Mouse (Mus musculus): Measurements from ENCODE around the gene Gm45234. TPM values are rescaled to one million over a fixed set of nuclear protein-coding genes. Genes with fewer than 3 reads are reported as not detected.

Gene Gm45234
- polyA plus RNA-seq, 2 experiments: not detected

- H3K4me3 ChIP-seq (ENCODE audit: insufficient read depth in 1 of 2, low read depth in 2 of 2, low read length in 2 of 2): no peak overlapping the region
- H3K4me1 ChIP-seq (replicated peaks; ENCODE audit: control insufficient read depth in 2 of 2, insufficient read depth in 2 of 2, low read length in 1 of 2): no peaks in the 10 kb centered on the region
- no peak for TF ChIP-seq EP300 (IDR thresholded peaks at IDR 0.05; ENCODE audit: low read depth)
- TF ChIP-seq CTCF (IDR thresholded peaks at IDR 0.05; ENCODE audit: low read depth): no peak
- H3K27me3 ChIP-seq (ENCODE audit: control insufficient read depth, insufficient read depth, low read length): no peaks in the 10 kb centered on the region
- H3K36me3 ChIP-seq (replicated peaks; ENCODE audit: control insufficient read depth, insufficient read depth, low read depth): peaks cover 70% of the 10 kb centered on the region
- no peak overlapping the region for H3K9ac ChIP-seq (replicated peaks)
- no peaks in the 10 kb centered on the region for H3K9me3 ChIP-seq (ENCODE audit: control insufficient read depth, low read length)
- DNase-seq (ENCODE audit: low read depth in 3 of 3, low spot score in 3 of 3) (no peak), ATAC-seq (ENCODE audit: insufficient read depth) (peak; percentile 16; the same call in 1 of the 2 replicates)
- H3K27ac ChIP-seq: no peak overlapping the region
- WGBS (ENCODE audit: insufficient replicate concordance): 75% methylated on average over 11 of the region's 11 CpGs
- H3K4me2 ChIP-seq (ENCODE audit: low read depth): no peak overlapping the region
Observed at GRCm38 (mm10) chr6:124699962-124700610, 55.7 kb downstream of the Gm45234 start.

GRCm38 (mm10) chr6:124699366-124699765, 56.5 kb downstream of the Gm45234 start:
- TF ChIP-seq EP300 (IDR thresholded peaks at IDR 0.05; ENCODE audit: low read depth): no peak
- TF ChIP-seq CTCF (IDR thresholded peaks at IDR 0.05; ENCODE audit: low read depth): no peak
- Histone ChIP-seq H3K36me3 (replicated peaks; ENCODE audit: control insufficient read depth, insufficient read depth, low read depth) (peaks cover 63% of the 10 kb centered on the region), H3K9ac (replicated peaks) (no peak overlapping the region), H3K9me3 (ENCODE audit: control insufficient read depth, low read length) (no peaks in the 10 kb centered on the region), H3K4me1 (replicated peaks; ENCODE audit: control insufficient read depth in 2 of 2, insufficient read depth in 2 of 2, low read length in 1 of 2) (no peaks in the 10 kb centered on the region), H3K4me3 (ENCODE audit: insufficient read depth in 1 of 2, low read depth in 2 of 2, low read length in 2 of 2) (no peak overlapping the region), H3K27ac (no peak overlapping the region), H3K27me3 (ENCODE audit: control insufficient read depth, insufficient read depth, low read length) (no peaks in the 10 kb centered on the region), H3K4me2 (ENCODE audit: low read depth) (no peak overlapping the region)
- WGBS (ENCODE audit: insufficient replicate concordance): 77% methylated on average over 4 of the region's 4 CpGs
- DNase-seq (ENCODE audit: low read depth in 3 of 3, low spot score in 3 of 3) (no peak), ATAC-seq (ENCODE audit: insufficient read depth) (no peak)

DNA sequence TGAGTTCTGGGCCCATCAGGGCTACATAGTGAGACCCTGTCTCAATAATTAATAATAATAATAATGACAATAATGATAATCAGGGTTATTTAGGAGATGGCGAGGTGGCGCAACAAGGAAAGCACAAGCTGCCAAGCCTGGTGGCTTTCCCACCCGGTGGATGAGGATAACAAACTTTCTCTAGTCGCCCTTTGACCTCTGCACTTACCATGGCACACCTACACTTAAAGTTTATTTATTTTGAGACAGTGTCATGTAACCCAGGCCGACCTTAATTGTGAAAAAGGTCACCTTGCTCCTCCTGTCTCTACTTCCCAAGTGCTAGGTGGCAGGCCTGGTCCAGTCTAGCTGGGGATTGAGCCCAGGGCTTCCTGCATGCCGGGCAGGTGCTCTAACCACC, 57.1 kb downstream of the Gm45234 start:
- Histone ChIP-seq H3K27ac (no peak overlapping the region), H3K9ac (replicated peaks) (no peak overlapping the region), H3K4me3 (ENCODE audit: insufficient read depth in 1 of 2, low read depth in 2 of 2, low read length in 2 of 2) (no peak overlapping the region), H3K36me3 (replicated peaks; ENCODE audit: control insufficient read depth, insufficient read depth, low read depth) (peaks cover 56% of the 10 kb centered on the region), H3K27me3 (ENCODE audit: control insufficient read depth, insufficient read depth, low read length) (no peaks in the 10 kb centered on the region), H3K4me1 (replicated peaks; ENCODE audit: control insufficient read depth in 2 of 2, insufficient read depth in 2 of 2, low read length in 1 of 2) (no peaks in the 10 kb centered on the region), H3K4me2 (ENCODE audit: low read depth) (no peak overlapping the region), H3K9me3 (ENCODE audit: control insufficient read depth, low read length) (no peaks in the 10 kb centered on the region)
- no peak for ATAC-seq (ENCODE audit: insufficient read depth)
- 74% methylated on average over 6 of the region's 6 CpGs for WGBS (ENCODE audit: insufficient replicate concordance)
- no peak for DNase-seq (ENCODE audit: low read depth in 3 of 3, low spot score in 3 of 3)
- TF ChIP-seq EP300 (IDR thresholded peaks at IDR 0.05; ENCODE audit: low read depth) (no peak), CTCF (IDR thresholded peaks at IDR 0.05; ENCODE audit: low read depth) (no peak)

DNA sequence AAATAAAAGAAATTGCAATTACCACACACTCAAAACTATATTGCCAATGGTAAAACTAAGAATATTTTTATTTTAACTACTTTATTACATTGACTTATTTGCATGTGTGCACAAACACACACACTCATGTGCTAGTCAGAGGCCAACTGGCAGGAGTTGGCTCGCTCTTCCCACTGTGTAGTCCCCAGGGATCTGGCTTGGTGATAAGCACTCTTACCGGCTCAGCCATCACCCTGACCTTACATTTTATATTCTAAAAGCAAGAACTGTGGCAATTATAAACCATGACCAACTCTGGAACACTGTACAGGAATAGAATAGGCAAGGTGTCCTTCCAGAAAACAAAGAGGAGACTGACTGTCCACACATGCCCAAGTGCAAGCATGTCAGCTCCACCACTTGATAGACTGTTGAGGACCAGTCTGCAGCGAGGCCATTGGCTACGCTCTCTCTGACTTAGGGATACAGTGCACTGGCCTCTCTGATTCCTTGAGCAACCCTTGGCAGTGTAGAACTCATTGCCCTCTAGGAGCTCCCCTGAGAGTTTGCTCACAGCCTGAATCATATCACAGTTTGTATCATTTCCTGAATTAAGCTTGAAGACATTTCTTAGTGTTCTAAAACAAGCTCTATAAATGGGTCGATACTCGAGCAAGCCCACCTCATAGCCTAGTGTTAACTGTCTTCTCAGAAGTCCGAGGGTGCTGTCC, 59.2 kb downstream of the Gm45234 start:
- no peaks in the 10 kb centered on the region for H3K27me3 ChIP-seq (ENCODE audit: control insufficient read depth, insufficient read depth, low read length)
- no peak overlapping the region for H3K9ac ChIP-seq (replicated peaks)
- peaks cover 0 to 11% of the 10 kb centered on the region in 2 experiments; a peak in 2 of 4 replicates for H3K4me1 ChIP-seq (replicated peaks; ENCODE audit: control insufficient read depth in 2 of 2, insufficient read depth in 2 of 2, low read length in 1 of 2)
- H3K36me3 ChIP-seq (replicated peaks; ENCODE audit: control insufficient read depth, insufficient read depth, low read depth): peaks cover 37% of the 10 kb centered on the region
- H3K4me3 ChIP-seq (ENCODE audit: insufficient read depth in 1 of 2, low read depth in 2 of 2, low read length in 2 of 2): no peak overlapping the region
- WGBS (ENCODE audit: insufficient replicate concordance): 77% methylated on average over 7 of the region's 7 CpGs
- no peaks in the 10 kb centered on the region for H3K9me3 ChIP-seq (ENCODE audit: control insufficient read depth, low read length)
- H3K4me2 ChIP-seq (ENCODE audit: low read depth): no peak overlapping the region
- ATAC-seq (ENCODE audit: insufficient read depth) (no peak), DNase-seq (ENCODE audit: low read depth in 3 of 3, low spot score in 3 of 3) (no peak)
- no peak overlapping the region for H3K27ac ChIP-seq
- TF ChIP-seq CTCF (IDR thresholded peaks at IDR 0.05; ENCODE audit: low read depth): no peak
- TF ChIP-seq EP300 (IDR thresholded peaks at IDR 0.05; ENCODE audit: low read depth): no peak

DNA sequence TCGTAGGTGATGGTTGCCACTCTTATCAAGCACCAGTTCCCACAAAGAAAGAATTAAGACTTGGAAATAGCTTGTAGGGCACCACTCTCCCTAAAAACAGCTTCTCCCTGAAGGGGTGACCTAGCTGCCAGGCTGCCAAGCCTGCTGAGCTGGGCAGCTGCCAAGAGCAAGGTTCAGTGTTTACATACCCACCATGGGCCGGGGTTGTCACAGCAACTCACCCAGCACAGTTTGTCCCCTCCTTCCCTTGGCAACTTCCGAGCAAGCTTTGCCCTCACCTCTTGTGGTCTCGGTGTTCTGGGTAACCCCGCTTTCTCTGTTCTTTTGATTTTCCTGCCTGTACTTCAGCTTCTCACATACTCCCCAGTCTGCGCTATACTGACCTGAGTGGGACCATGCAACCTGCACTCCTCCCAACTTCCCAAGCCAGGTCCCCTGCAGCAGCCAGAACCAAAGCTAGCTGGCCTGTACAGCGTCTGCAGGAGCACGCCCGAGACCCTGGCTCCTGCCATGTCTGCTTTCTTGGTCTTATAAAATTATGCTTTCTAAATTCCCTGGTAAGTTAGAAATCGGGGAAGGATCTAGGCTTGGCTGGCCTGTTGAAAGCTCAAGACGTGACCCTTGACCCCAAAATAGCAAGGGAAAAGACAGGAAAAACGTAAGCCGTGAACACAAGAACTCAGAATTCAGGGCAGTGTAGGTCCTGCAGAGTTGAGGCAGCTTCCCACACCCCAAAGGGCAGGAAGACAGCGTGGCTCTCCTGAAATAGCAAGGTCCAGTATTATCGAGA, 61.5 kb downstream of the Gm45234 start:
- H3K36me3 ChIP-seq (replicated peaks; ENCODE audit: control insufficient read depth, insufficient read depth, low read depth): peaks cover 17% of the 10 kb centered on the region
- peaks cover 0 to 11% of the 10 kb centered on the region in 2 experiments; a peak in 2 of 4 replicates for H3K4me1 ChIP-seq (replicated peaks; ENCODE audit: control insufficient read depth in 2 of 2, insufficient read depth in 2 of 2, low read length in 1 of 2)
- no peak overlapping the region for H3K4me2 ChIP-seq (ENCODE audit: low read depth)
- no peaks in the 10 kb centered on the region for H3K27me3 ChIP-seq (ENCODE audit: control insufficient read depth, insufficient read depth, low read length)
- no peak for DNase-seq (ENCODE audit: low read depth in 3 of 3, low spot score in 3 of 3)
- TF ChIP-seq EP300 (IDR thresholded peaks at IDR 0.05; ENCODE audit: low read depth) (no peak), CTCF (IDR thresholded peaks at IDR 0.05; ENCODE audit: low read depth) (no peak)
- H3K9me3 ChIP-seq (ENCODE audit: control insufficient read depth, low read length): no peaks in the 10 kb centered on the region
- 76% methylated on average over 15 of the region's 15 CpGs for WGBS (ENCODE audit: insufficient replicate concordance)
- H3K27ac ChIP-seq: no peak overlapping the region
- ATAC-seq (ENCODE audit: insufficient read depth): no peak
- no peak overlapping the region for H3K4me3 ChIP-seq (ENCODE audit: insufficient read depth in 1 of 2, low read depth in 2 of 2, low read length in 2 of 2)
- H3K9ac ChIP-seq (replicated peaks): no peak overlapping the region

Data from liver, embryonic 14.5 days (tissue).